In genomic region chr5:115994101-115994500, GRCm38 (mm10) we compare ENCODE assay signal across 14 mouse cellular contexts.
"Had no signal": no experiment of that assay in that cellular context is flagged by ENCODE, and none has a peak within 500 bp of the region (broad histone marks: within the 10 kb centered on the region; RNA-seq: fewer than 3 reads in every experiment).

No protein-coding gene starts in this region.

- H3K27me3 ChIP-seq: kidney, embryonic 15.5 days; limb, embryonic 12.5 days; limb, embryonic 15.5 days; midbrain, embryonic 13.5 days had no signal

- H3K9ac ChIP-seq: kidney, embryonic 15.5 days; limb, embryonic 12.5 days; limb, embryonic 15.5 days; liver, embryonic 14.5 days; liver, postnatal 0 days; lung, embryonic 14.5 days; midbrain, embryonic 13.5 days had no signal

- H3K9me3 ChIP-seq: kidney, embryonic 15.5 days had no signal

- H3K4me2 ChIP-seq: kidney, embryonic 15.5 days; limb, embryonic 12.5 days; limb, embryonic 15.5 days; liver, embryonic 11.5 days; lung, embryonic 14.5 days; midbrain, embryonic 13.5 days had no signal

- DNase-seq: kidney, postnatal 10 days; kidney, postnatal 36 days; liver, postnatal 0 days; lung, embryonic 14.5 days; thymus, adult 18-20 months; thymus, postnatal 36 days had no signal

- H3K4me1 ChIP-seq: limb, embryonic 15.5 days; midbrain, embryonic 13.5 days had no signal

- H3K4me3 ChIP-seq: kidney, embryonic 15.5 days; limb, embryonic 12.5 days; limb, embryonic 15.5 days; midbrain, embryonic 13.5 days had no signal

- ATAC-seq: liver, postnatal 0 days; lung, postnatal 0 days; midbrain, embryonic 13.5 days had no signal

- H3K27ac ChIP-seq: kidney, embryonic 15.5 days; limb, embryonic 12.5 days; limb, embryonic 15.5 days; liver, embryonic 14.5 days; macrophage; midbrain, embryonic 13.5 days had no signal
